Mouse (Mus musculus): ENCODE measurements around the gene Zswim8. TPM values are rescaled to one million over a fixed set of nuclear protein-coding genes. Genes with fewer than 3 reads are reported as not detected.

Gene Zswim8
- polyA plus RNA-seq, 1 experiment from 2014 or later: 21.2 TPM

DNA sequence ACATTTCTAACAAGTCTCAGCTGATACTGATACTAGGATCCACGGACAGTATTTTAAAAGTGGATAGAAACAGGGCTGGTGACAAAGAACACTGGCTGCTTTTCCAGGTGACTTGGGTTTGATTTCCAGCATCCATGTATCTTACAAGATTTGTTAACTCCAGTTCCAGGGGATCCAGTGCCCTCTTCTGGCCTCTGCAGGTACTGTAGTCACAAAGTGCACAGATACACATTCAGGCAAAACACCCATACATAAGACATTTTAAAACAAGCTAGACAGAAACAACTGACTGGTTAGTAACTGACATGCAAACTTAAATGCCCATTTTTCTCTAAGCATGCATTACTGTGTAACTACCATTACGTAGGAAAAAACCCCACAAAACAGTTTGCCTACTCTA, 34.4 kb upstream of the Zswim8 start:
- H3K9ac ChIP-seq: no peak overlapping the region
- 0 out of 2 replicates have a peak, but pooled peaks cover 10% of the 10 kb centered on the region for H3K4me1 ChIP-seq (replicated peaks)
- 89% methylated on average over 2 of the region's 2 CpGs for WGBS
- peaks cover 10% of the 10 kb centered on the region for H3K36me3 ChIP-seq
- no peaks in the 10 kb centered on the region for H3K9me3 ChIP-seq
- no peak overlapping the region for H3K4me3 ChIP-seq (replicated peaks)
- no peaks in the 10 kb centered on the region for H3K27me3 ChIP-seq (replicated peaks)
- no peak overlapping the region for H3K27ac ChIP-seq
- H3K4me2 ChIP-seq (replicated peaks): no peak overlapping the region
- no peak for ATAC-seq

GRCm38 (mm10) chr14:20673735-20674063, 33.7 kb upstream of the Zswim8 start:
- H3K9me3 ChIP-seq: no peaks in the 10 kb centered on the region
- WGBS: 9% methylated on average over 13 of the region's 13 CpGs
- H3K27ac ChIP-seq: peak overlapping the region; percentile 97
- no peaks in the 10 kb centered on the region for H3K27me3 ChIP-seq (replicated peaks)
- H3K4me1 ChIP-seq (replicated peaks): 0 out of 2 replicates have a peak, but pooled peaks cover 8% of the 10 kb centered on the region
- H3K4me3 ChIP-seq (replicated peaks): peak overlapping the region; percentile 80
- H3K36me3 ChIP-seq: peaks cover 12% of the 10 kb centered on the region
- peak overlapping the region; percentile 60 for H3K4me2 ChIP-seq (replicated peaks)
- peak; percentile 83 for ATAC-seq
- no peak overlapping the region for H3K9ac ChIP-seq

DNA sequence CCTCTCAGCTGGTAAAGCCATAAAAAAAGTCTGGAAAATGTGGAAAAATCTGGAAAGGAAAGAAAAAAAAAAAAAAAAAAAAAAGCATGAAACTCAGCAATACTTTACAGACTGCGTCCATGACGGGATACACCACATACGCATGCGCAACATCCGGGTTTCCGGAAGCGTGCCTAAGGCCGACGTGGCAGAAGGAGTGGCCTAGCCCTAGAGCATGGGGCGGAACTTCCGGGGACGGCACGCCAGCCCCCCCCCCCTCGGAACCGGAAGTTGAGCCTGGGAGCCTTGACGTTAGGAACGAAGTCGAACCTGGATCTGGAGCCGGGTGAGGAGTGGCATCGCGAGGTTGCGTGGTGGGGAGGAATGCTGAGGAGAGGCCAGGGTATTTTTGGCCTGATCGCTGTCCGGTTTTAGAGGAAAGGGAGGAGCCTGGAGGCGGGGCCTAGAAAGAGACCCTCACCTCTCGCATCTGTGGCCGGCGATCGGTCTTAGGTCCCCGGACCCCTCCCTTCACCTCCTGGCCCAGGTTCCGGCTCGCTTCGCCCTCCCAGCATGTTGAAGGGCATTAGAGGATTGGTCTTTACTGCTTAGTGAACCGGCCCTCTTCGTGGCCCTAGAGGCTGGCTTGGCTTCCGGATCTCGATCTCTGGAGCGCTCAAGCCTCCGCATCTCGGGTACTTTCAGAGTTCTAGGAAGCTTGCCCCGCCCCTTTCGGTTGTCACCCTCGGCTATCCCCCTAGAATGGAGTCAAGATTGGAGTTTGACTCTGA, 33.1 kb upstream of the Zswim8 start, which contains the start of gene Sec24c:
Gene Sec24c (plus strand): TSS at position 245 of the 770 bp plus-strand sequence.
- Histone ChIP-seq H3K4me2 (replicated peaks) (peak within 1 kb of the TSS; percentile 73), H3K9ac (peak within 1 kb of the TSS; percentile 82), H3K4me3 (replicated peaks) (peak within 1 kb of the TSS; percentile 80), H3K4me1 (replicated peaks) (0 out of 2 replicates have a peak, but pooled peaks cover 8% of the 10 kb centered on the region), H3K27me3 (replicated peaks) (no peaks in the 10 kb centered on the region), H3K27ac (peak within 1 kb of the TSS; percentile 97), H3K9me3 (no peaks in the 10 kb centered on the region), H3K36me3 (peaks cover 17% of the 10 kb centered on the region)
- ATAC-seq: peak; percentile 97
- under 1% methylated on average over 43 of the region's 43 CpGs for WGBS

DNA sequence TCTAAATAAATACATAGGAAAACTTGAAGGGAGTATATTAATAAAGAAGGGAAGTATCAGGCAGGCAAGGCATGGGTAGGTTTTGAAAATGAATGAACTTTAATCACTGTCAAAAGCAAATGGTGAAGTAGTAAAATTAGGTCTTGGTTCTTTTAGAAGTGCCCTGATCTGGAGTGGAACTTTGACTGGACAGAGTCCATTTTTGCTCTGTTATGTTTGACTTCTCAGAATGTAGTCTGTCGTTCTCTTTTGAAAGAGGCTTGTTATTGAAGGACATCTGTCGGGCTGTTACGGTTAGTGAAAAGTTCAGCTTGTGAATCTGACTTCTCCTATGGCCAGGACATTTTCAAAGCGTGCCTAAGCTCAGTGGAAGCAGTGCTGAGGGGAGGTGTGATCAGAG, 29.4 kb upstream of the Zswim8 start:
- Histone ChIP-seq H3K4me2 (replicated peaks) (no peak overlapping the region), H3K27ac (no peak overlapping the region), H3K9me3 (no peaks in the 10 kb centered on the region), H3K4me3 (replicated peaks) (no peak overlapping the region), H3K27me3 (replicated peaks) (no peaks in the 10 kb centered on the region), H3K36me3 (peaks cover 41% of the 10 kb centered on the region), H3K9ac (no peak overlapping the region), H3K4me1 (replicated peaks) (0 out of 2 replicates have a peak, but pooled peaks cover 8% of the 10 kb centered on the region)
- no peak for ATAC-seq
- 93% methylated on average over 4 of the region's 4 CpGs for WGBS

DNA sequence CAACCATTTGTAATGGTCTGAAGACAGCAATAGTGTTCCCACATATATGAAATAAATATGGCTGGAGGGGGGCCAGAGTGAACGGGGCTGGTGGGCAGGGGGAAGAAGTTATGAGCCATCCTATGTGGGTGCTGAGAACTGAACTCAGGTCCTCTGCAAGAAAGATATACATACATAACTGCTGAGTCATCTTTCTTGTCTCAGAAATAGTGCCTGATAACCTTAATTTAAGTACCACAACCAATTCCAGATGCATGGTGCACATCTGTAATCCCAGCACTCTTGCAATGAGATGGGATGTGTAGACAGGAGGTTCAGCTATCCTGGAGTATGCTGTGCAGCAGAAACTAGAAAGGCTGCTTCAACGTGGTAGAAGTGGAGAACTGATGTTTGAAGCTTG, 25.6 kb upstream of the Zswim8 start:
- no peak overlapping the region for H3K27ac ChIP-seq
- H3K9me3 ChIP-seq: no peaks in the 10 kb centered on the region
- no peak overlapping the region for H3K4me3 ChIP-seq (replicated peaks)
- H3K36me3 ChIP-seq: peaks cover 69% of the 10 kb centered on the region
- H3K27me3 ChIP-seq (replicated peaks): no peaks in the 10 kb centered on the region
- H3K9ac ChIP-seq: no peak overlapping the region
- 92% methylated on average over 2 of the region's 2 CpGs for WGBS
- no peak for ATAC-seq
- no peak overlapping the region for H3K4me2 ChIP-seq (replicated peaks)
- H3K4me1 ChIP-seq (replicated peaks): no peaks in the 10 kb centered on the region

DNA sequence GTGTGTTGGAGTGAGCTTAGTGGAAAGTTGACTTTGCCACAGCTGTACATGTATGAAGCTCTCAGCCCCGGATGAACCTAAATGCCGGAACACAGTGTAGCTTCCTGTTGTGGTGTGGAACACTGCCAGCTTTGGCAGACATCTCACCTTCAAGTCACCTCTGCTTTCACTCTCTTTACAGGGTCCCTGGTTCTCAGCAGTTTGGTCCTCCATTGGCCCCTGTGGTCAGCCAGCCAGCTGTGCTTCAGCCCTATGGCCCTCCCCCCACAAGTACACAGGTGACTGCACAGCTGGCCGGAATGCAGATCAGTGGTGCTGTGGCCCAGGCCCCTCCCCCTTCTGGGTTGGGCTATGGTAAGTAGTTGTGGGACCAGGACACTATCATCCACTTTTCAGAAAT, 24.9 kb upstream of the Zswim8 start:
- no peaks in the 10 kb centered on the region for H3K9me3 ChIP-seq
- no peak overlapping the region for H3K4me2 ChIP-seq (replicated peaks)
- H3K4me1 ChIP-seq (replicated peaks): no peaks in the 10 kb centered on the region
- H3K27ac ChIP-seq: no peak overlapping the region
- WGBS: 61% methylated on average over 3 of the region's 3 CpGs
- peaks cover 68% of the 10 kb centered on the region for H3K36me3 ChIP-seq
- H3K4me3 ChIP-seq (replicated peaks): no peak overlapping the region
- H3K9ac ChIP-seq: no peak overlapping the region
- H3K27me3 ChIP-seq (replicated peaks): no peaks in the 10 kb centered on the region
- ATAC-seq: peak; percentile 25; the same call in 1 of the 2 replicates

- no peaks in the 10 kb centered on the region for H3K27me3 ChIP-seq (replicated peaks)
- H3K4me3 ChIP-seq (replicated peaks): no peak overlapping the region
- no peak overlapping the region for H3K4me2 ChIP-seq (replicated peaks)
- ATAC-seq: no peak
- no peak overlapping the region for H3K27ac ChIP-seq
- H3K4me1 ChIP-seq (replicated peaks): no peaks in the 10 kb centered on the region
- no peaks in the 10 kb centered on the region for H3K9me3 ChIP-seq
- H3K36me3 ChIP-seq: peaks cover 76% of the 10 kb centered on the region
- no peak overlapping the region for H3K9ac ChIP-seq
- 94% methylated on average over 3 of the region's 3 CpGs for WGBS
Measured at GRCm38 (mm10) chr14:20686576-20686975, 20.8 kb upstream of the Zswim8 start.

DNA sequence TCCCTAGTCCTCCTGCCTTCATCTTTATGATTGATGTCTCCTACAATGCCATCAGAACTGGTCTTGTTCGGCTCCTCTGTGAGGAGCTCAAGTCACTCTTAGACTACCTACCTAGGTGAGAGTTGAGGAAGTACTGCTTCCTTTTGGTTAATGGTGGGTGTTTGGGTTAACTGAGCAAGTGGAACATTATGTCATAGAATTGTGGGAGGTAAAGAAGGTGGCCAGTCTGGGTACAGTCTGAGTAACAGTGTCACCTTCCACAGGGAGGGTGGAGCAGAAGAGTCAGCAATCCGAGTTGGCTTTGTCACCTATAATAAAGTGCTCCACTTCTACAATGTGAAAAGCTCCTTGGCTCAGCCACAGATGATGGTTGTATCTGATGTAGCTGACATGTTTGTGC, 18.3 kb upstream of the Zswim8 start:
- H3K36me3 ChIP-seq: peaks cover 75% of the 10 kb centered on the region
- WGBS: 82% methylated on average over 2 of the region's 2 CpGs

DNA sequence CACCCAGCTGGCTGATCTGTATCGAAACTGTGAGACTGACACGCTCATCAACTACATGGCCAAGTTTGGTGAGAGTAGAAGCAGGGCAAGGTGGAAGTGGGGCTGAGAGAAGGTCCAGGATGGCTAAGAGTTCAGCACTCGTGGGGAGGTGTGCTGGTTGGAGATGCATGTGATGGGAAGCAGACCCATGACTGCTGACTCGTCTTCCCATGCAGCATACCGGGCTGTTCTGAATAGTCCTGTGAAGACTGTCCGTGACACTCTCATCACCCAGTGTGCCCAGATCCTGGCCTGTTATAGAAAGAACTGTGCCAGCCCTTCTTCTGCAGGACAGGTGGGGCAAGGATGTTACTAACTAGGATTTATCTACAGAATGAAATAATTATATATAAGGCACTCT, 15.6 kb upstream of the Zswim8 start:
- Histone ChIP-seq H3K4me2 (replicated peaks) (no peak overlapping the region), H3K27me3 (replicated peaks) (no peaks in the 10 kb centered on the region), H3K9ac (no peak overlapping the region), H3K9me3 (no peaks in the 10 kb centered on the region), H3K27ac (no peak overlapping the region), H3K4me1 (replicated peaks) (peaks cover 22% of the 10 kb centered on the region), H3K4me3 (replicated peaks) (no peak overlapping the region), H3K36me3 (peaks cover 50% of the 10 kb centered on the region)
- ATAC-seq: no peak
- WGBS: 89% methylated on average over 6 of the region's 6 CpGs

More for the DNA sequence above, 18.3 kb upstream of the Zswim8 start:
- no peak for ATAC-seq
- Histone ChIP-seq H3K9me3 (no peaks in the 10 kb centered on the region), H3K9ac (no peak overlapping the region), H3K4me2 (replicated peaks) (no peak overlapping the region), H3K27ac (no peak overlapping the region), H3K27me3 (replicated peaks) (no peaks in the 10 kb centered on the region), H3K4me3 (replicated peaks) (no peak overlapping the region), H3K4me1 (replicated peaks) (peaks cover 5% of the 10 kb centered on the region; the same call in 1 of the 2 replicates)

- no peak overlapping the region for H3K4me3 ChIP-seq (replicated peaks)
- no peak for ATAC-seq
- no peak overlapping the region for H3K9ac ChIP-seq
- 86% methylated on average over 10 of the region's 10 CpGs for WGBS
- no peaks in the 10 kb centered on the region for H3K9me3 ChIP-seq
- no peak overlapping the region for H3K27ac ChIP-seq
- no peak overlapping the region for H3K4me2 ChIP-seq (replicated peaks)
- H3K36me3 ChIP-seq: peaks cover 45% of the 10 kb centered on the region
- peaks cover 35% of the 10 kb centered on the region for H3K4me1 ChIP-seq (replicated peaks)
- no peaks in the 10 kb centered on the region for H3K27me3 ChIP-seq (replicated peaks)
Measured at GRCm38 (mm10) chr14:20693589-20694101, 13.7 kb upstream of the Zswim8 start.

DNA sequence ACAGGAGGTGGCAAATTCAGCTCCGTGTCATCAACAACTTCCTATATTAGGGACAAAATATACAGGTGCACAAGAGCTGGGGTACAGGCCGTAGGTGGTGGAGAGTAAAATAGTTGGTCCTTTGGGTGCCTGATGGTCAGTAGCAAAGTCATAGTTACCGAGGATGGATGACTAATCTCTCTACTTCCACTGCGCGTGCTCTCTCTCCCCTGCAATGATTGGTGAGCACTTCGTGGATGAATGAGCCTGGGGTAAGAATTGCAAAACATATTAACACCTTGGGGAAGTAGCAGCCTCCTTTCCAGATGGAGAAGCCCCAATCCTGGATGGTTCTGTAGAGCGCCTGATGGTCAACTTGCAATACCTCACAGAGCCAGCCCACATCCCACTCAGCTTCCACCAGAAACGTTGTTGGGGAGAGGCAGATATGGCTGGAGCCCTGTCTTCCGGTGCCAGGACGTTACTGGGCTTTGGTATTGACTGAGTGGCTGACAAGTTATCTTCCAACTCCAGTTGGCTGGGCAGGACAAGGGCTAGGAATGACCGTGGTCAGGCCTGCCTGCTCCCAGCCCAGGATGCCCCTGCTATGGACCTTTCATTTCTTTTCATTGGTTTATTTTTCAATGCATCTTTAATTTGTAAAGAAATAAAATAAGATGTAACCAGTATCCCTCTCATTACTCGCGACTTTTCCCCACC, 13.0 kb upstream of the Zswim8 start:
- ATAC-seq: peak; percentile 25
- Histone ChIP-seq H3K9me3 (no peaks in the 10 kb centered on the region), H3K9ac (0 out of 2 replicates have a peak overlapping the region, but pooled peaks have one; percentile 92), H3K4me1 (replicated peaks) (peaks cover 41% of the 10 kb centered on the region), H3K4me2 (replicated peaks) (peak overlapping the region; percentile 73), H3K27ac (peak overlapping the region; percentile 99), H3K36me3 (peaks cover 38% of the 10 kb centered on the region), H3K27me3 (replicated peaks) (no peaks in the 10 kb centered on the region), H3K4me3 (replicated peaks) (peak overlapping the region; percentile 90)
- WGBS: 48% methylated on average over 13 of the region's 13 CpGs
